Mouse (Mus musculus): ENCODE results near the gene Ube2cbp. TPM values are rescaled to one million over a fixed set of nuclear protein-coding genes. Genes with fewer than 3 reads are reported as not detected.
A peak's percentile ranks its signal among the peaks of the same experiment; 100 is the strongest.

Ube2cbp gene
- polyA plus RNA-seq, 1 experiment from 2014 or later: 7.4 TPM

GRCm38 (mm10) chr9:86466990-86467870, 2.5 kb upstream of the Ube2cbp start, which contains the start of gene Dop1a:
Gene Dop1a, plus strand, starts transcription at chr9:86467154.
- ATAC-seq (ENCODE audit: insufficient number of reproducible peaks, insufficient read depth, low FRiP score, low TSS enrichment, low read depth): peak; percentile 90
- Histone ChIP-seq H3K4me3 (replicated peaks) (peak within 1 kb of the TSS; percentile 87), H3K36me3 (no peaks in the 10 kb centered on the region), H3K4me1 (replicated peaks) (peaks cover 6% of the 10 kb centered on the region), H3K27me3 (0 out of 2 replicates have a peak, but pooled peaks cover 3% of the 10 kb centered on the region), H3K9ac (replicated peaks) (peak within 1 kb of the TSS; percentile 85), H3K9me3 (no peaks in the 10 kb centered on the region), H3K4me2 (peak within 1 kb of the TSS; percentile 79), H3K27ac (peak within 1 kb of the TSS; percentile 78)
- WGBS: under 1% methylated on average over 93 of the region's 93 CpGs

GRCm38 (mm10) chr9:86453626-86454025, 11.1 kb downstream of the Ube2cbp start:
- 83% methylated on average over 3 of the region's 3 CpGs for WGBS
- Histone ChIP-seq H3K9me3 (no peaks in the 10 kb centered on the region), H3K27ac (no peak overlapping the region), H3K36me3 (no peaks in the 10 kb centered on the region), H3K4me3 (replicated peaks) (no peak overlapping the region), H3K4me2 (no peak overlapping the region), H3K27me3 (no peaks in the 10 kb centered on the region), H3K9ac (replicated peaks) (no peak overlapping the region), H3K4me1 (replicated peaks) (peaks cover 6% of the 10 kb centered on the region)
- no peak for ATAC-seq (ENCODE audit: insufficient number of reproducible peaks, insufficient read depth, low FRiP score, low TSS enrichment, low read depth)

GRCm38 (mm10) chr9:86451617-86452016, 13.1 kb downstream of the Ube2cbp start:
- peak overlapping the region; percentile 40 for H3K4me2 ChIP-seq
- H3K4me3 ChIP-seq (replicated peaks): no peak overlapping the region
- WGBS: under 1% methylated on average over 13 of the region's 13 CpGs
- no peak overlapping the region for H3K27ac ChIP-seq
- H3K36me3 ChIP-seq: no peaks in the 10 kb centered on the region
- H3K9me3 ChIP-seq: no peaks in the 10 kb centered on the region
- no peaks in the 10 kb centered on the region for H3K27me3 ChIP-seq
- H3K4me1 ChIP-seq (replicated peaks): peaks cover 13% of the 10 kb centered on the region
- H3K9ac ChIP-seq (replicated peaks): no peak overlapping the region
- peak; percentile 78 for ATAC-seq (ENCODE audit: insufficient number of reproducible peaks, insufficient read depth, low FRiP score, low TSS enrichment, low read depth)

- H3K9ac ChIP-seq (replicated peaks): no peak overlapping the region
- WGBS: 45% methylated on average over 6 of the region's 6 CpGs
- H3K4me1 ChIP-seq (replicated peaks): peaks cover 13% of the 10 kb centered on the region
- no peaks in the 10 kb centered on the region for H3K9me3 ChIP-seq
- no peaks in the 10 kb centered on the region for H3K27me3 ChIP-seq
- peak overlapping the region; percentile 40; the same call in 1 of the 2 replicates for H3K4me2 ChIP-seq
- H3K27ac ChIP-seq: no peak overlapping the region
- no peak for ATAC-seq (ENCODE audit: insufficient number of reproducible peaks, insufficient read depth, low FRiP score, low TSS enrichment, low read depth)
- H3K36me3 ChIP-seq: no peaks in the 10 kb centered on the region
- no peak overlapping the region for H3K4me3 ChIP-seq (replicated peaks)
Observed at GRCm38 (mm10) chr9:86451094-86451493, 13.7 kb downstream of the Ube2cbp start.

- Histone ChIP-seq H3K4me2 (no peak overlapping the region; the same call in 1 of the 2 replicates), H3K4me1 (replicated peaks) (peaks cover 13% of the 10 kb centered on the region), H3K9ac (replicated peaks) (no peak overlapping the region), H3K9me3 (no peaks in the 10 kb centered on the region), H3K27ac (no peak overlapping the region), H3K27me3 (no peaks in the 10 kb centered on the region), H3K36me3 (no peaks in the 10 kb centered on the region), H3K4me3 (replicated peaks) (no peak overlapping the region)
- WGBS: 6% methylated on average over 11 of the region's 11 CpGs
- peak; percentile 33; the same call in 1 of the 2 replicates for ATAC-seq (ENCODE audit: insufficient number of reproducible peaks, insufficient read depth, low FRiP score, low TSS enrichment, low read depth)
Observed at GRCm38 (mm10) chr9:86449581-86449980, 15.2 kb downstream of the Ube2cbp start.

GRCm38 (mm10) chr9:86447431-86447830, 17.3 kb downstream of the Ube2cbp start:
- H3K9ac ChIP-seq (replicated peaks): no peak overlapping the region
- no peaks in the 10 kb centered on the region for H3K27me3 ChIP-seq
- no peak for ATAC-seq (ENCODE audit: insufficient number of reproducible peaks, insufficient read depth, low FRiP score, low TSS enrichment, low read depth)
- no peaks in the 10 kb centered on the region for H3K9me3 ChIP-seq
- H3K36me3 ChIP-seq: no peaks in the 10 kb centered on the region
- no peak overlapping the region for H3K4me3 ChIP-seq (replicated peaks)
- no peak overlapping the region for H3K27ac ChIP-seq
- peaks cover 13% of the 10 kb centered on the region for H3K4me1 ChIP-seq (replicated peaks)
- 94% methylated on average over 8 of the region's 8 CpGs for WGBS
- H3K4me2 ChIP-seq: no peak overlapping the region

- Histone ChIP-seq H3K9ac (replicated peaks) (no peak overlapping the region), H3K4me2 (no peak overlapping the region), H3K4me3 (replicated peaks) (no peak overlapping the region), H3K27me3 (no peaks in the 10 kb centered on the region), H3K9me3 (no peaks in the 10 kb centered on the region), H3K4me1 (replicated peaks) (peaks cover 13% of the 10 kb centered on the region), H3K27ac (no peak overlapping the region), H3K36me3 (no peaks in the 10 kb centered on the region)
- ATAC-seq (ENCODE audit: insufficient number of reproducible peaks, insufficient read depth, low FRiP score, low TSS enrichment, low read depth): no peak
- 89% methylated on average over 7 of the region's 7 CpGs for WGBS
Observed at GRCm38 (mm10) chr9:86446847-86447246, 17.9 kb downstream of the Ube2cbp start.

GRCm38 (mm10) chr9:86442248-86442647, 22.5 kb downstream of the Ube2cbp start:
- H3K4me1 ChIP-seq (replicated peaks): no peaks in the 10 kb centered on the region
- H3K9me3 ChIP-seq: no peaks in the 10 kb centered on the region
- no peak for ATAC-seq (ENCODE audit: insufficient number of reproducible peaks, insufficient read depth, low FRiP score, low TSS enrichment, low read depth)
- H3K27ac ChIP-seq: no peak overlapping the region
- no peaks in the 10 kb centered on the region for H3K27me3 ChIP-seq
- no peak overlapping the region for H3K4me3 ChIP-seq (replicated peaks)
- H3K36me3 ChIP-seq: no peaks in the 10 kb centered on the region
- H3K4me2 ChIP-seq: no peak overlapping the region
- H3K9ac ChIP-seq (replicated peaks): no peak overlapping the region
- 68% methylated on average over 4 of the region's 4 CpGs for WGBS

GRCm38 (mm10) chr9:86438337-86439009, 26.3 kb downstream of the Ube2cbp start:
- no peak overlapping the region for H3K4me2 ChIP-seq
- H3K9ac ChIP-seq (replicated peaks): no peak overlapping the region
- H3K9me3 ChIP-seq: no peaks in the 10 kb centered on the region
- H3K4me1 ChIP-seq (replicated peaks): no peaks in the 10 kb centered on the region
- ATAC-seq (ENCODE audit: insufficient number of reproducible peaks, insufficient read depth, low FRiP score, low TSS enrichment, low read depth): no peak
- no peak overlapping the region for H3K4me3 ChIP-seq (replicated peaks)
- no peak overlapping the region for H3K27ac ChIP-seq
- 62% methylated on average over 11 of the region's 11 CpGs for WGBS
- no peaks in the 10 kb centered on the region for H3K36me3 ChIP-seq
- no peaks in the 10 kb centered on the region for H3K27me3 ChIP-seq

- no peak overlapping the region for H3K4me3 ChIP-seq (replicated peaks)
- no peaks in the 10 kb centered on the region for H3K36me3 ChIP-seq
- 94% methylated on average over 8 of the region's 8 CpGs for whole genome bisulfite sequencing
- H3K27me3 ChIP-seq: no peaks in the 10 kb centered on the region
- no peak overlapping the region for H3K4me2 ChIP-seq
- no peak overlapping the region for H3K9ac ChIP-seq (replicated peaks)
- no peaks in the 10 kb centered on the region for H3K4me1 ChIP-seq (replicated peaks)
- no peaks in the 10 kb centered on the region for H3K9me3 ChIP-seq
- ATAC-seq (ENCODE audit: insufficient number of reproducible peaks, insufficient read depth, low FRiP score, low TSS enrichment, low read depth): no peak
- H3K27ac ChIP-seq: no peak overlapping the region
Observed at GRCm38 (mm10) chr9:86436608-86437007, 28.1 kb downstream of the Ube2cbp start.

- H3K9me3 ChIP-seq: no peaks in the 10 kb centered on the region
- 94% methylated on average over 3 of the region's 3 CpGs for WGBS
Observed at GRCm38 (mm10) chr9:86435510-86435909, 29.2 kb downstream of the Ube2cbp start.

More at GRCm38 (mm10) chr9:86435510-86435909, 29.2 kb downstream of the Ube2cbp start:
- H3K4me3 ChIP-seq (replicated peaks): no peak overlapping the region
- no peak overlapping the region for H3K4me2 ChIP-seq
- H3K36me3 ChIP-seq: no peaks in the 10 kb centered on the region
- H3K9ac ChIP-seq (replicated peaks): no peak overlapping the region
- H3K4me1 ChIP-seq (replicated peaks): no peaks in the 10 kb centered on the region
- no peak overlapping the region for H3K27ac ChIP-seq
- ATAC-seq (ENCODE audit: insufficient number of reproducible peaks, insufficient read depth, low FRiP score, low TSS enrichment, low read depth): no peak
- no peaks in the 10 kb centered on the region for H3K27me3 ChIP-seq

Data from limb, embryonic 12.5 days (tissue).